Mouse (Mus musculus) gastrocnemius, postnatal 4 days (tissue): ENCODE measurements around the gene Hspa13. TPM values are rescaled to one million over a fixed set of nuclear protein-coding genes. Genes with fewer than 3 reads are reported as not detected.

Source experiments
- DNase-seq, 2 experiments: peaks; one replicate each; pipeline ENCODE4 v3.0.0; 2021 to 2022; ENCODE audit warnings: low spot score in 2 of 2, mixed read lengths in 2 of 2
- long read RNA-seq, 2 experiments: library from polyadenylated mRNA; stranded (forward); transcript quantifications; one replicate each; pipeline ENCODE4 v2.0.0; 2021
- microRNA-seq: library from miRNA; unstranded; fragments of <30 nt; microRNA quantifications from one replicate; pipeline ENCODE4 v1.2.0, GENCODE M21; 2021
- total RNA-seq, 2 experiments: library from RNA; stranded (reverse); gene quantifications; 2 replicates each; pipeline ENCODE4 v1.2.3; 2021

Hspa13 gene
- 10 to 100 TPM; 18.2 to 20.6 TPM for total RNA-seq
- long read RNA-seq, experiment 1, full-length matches to known transcripts, result 8 of 15 reads
- long read RNA-seq, experiment 1, partial matches to known transcripts, result 2 of 15 reads
- long read RNA-seq, experiment 1, other reads (novel, unspliced or antisense), result 5 of 15 reads
- long read RNA-seq, experiment 2, full-length matches to known transcripts, result 10 of 22 reads
- long read RNA-seq, experiment 2, partial matches to known transcripts, result 4 of 22 reads
- long read RNA-seq, experiment 2, other reads (novel, unspliced or antisense), result 8 of 22 reads

GRCm38 (mm10) chr16:75766388-75767249, at the start of gene Hspa13:
TSS of gene Hspa13 (minus strand) at chr16:75767104.
- DNase-seq, result peak; percentile 89 to 95

- DNase-seq, result no peak
Observed at GRCm38 (mm10) chr16:75779271-75779670, 12.4 kb upstream of the Hspa13 start.

GRCm38 (mm10) chr16:75773222-75773621, 6.3 kb upstream of the Hspa13 start:
- DNase-seq, result no peak

GRCm38 (mm10) chr16:75767250-75768002, 522 bp upstream of the Hspa13 start:
- no peak for DNase-seq

- DNase-seq, result no peak
Observed at GRCm38 (mm10) chr16:75752876-75753275, 14.0 kb downstream of the Hspa13 start.

- DNase-seq, result no peak
Observed at GRCm38 (mm10) chr16:75750103-75750502, 16.8 kb downstream of the Hspa13 start.

GRCm38 (mm10) chr16:75748926-75749325, 18.0 kb downstream of the Hspa13 start:
- no peak for DNase-seq

GRCm38 (mm10) chr16:75744014-75744413, 22.9 kb downstream of the Hspa13 start:
- DNase-seq, result no peak

GRCm38 (mm10) chr16:75717405-75718173, 49.3 kb downstream of the Hspa13 start:
- no peak for DNase-seq

GRCm38 (mm10) chr16:75696176-75696575, 70.7 kb downstream of the Hspa13 start:
- peak in 1 of 2 experiments; percentile 17 for DNase-seq

Small RNA genes lying within 50 kb of the gene (microRNA-seq; reads per million reads assigned to microRNA genes)
- gene Gm22923, result not detected

Other genes starting within 250 kb of the Hspa13 start
- not detected for gene Lipi, start 181.0 kb downstream of the Hspa13 start, total RNA-seq
- under 1 TPM; 0.31 to 0.32 TPM for gene Rbm11, start 174.3 kb downstream of the Hspa13 start, total RNA-seq